Mouse (Mus musculus) small intestine, adult 2 months (tissue): ENCODE data around the gene 2510002D24Rik. TPM values are rescaled to one million over a fixed set of nuclear protein-coding genes. Genes with fewer than 3 reads are reported as not detected.

Experiments used
- H3K27ac ChIP-seq: fragments of 200-500 bp; 2 replicates; pipeline ENCODE4 v1.5.1; 2012; ENCODE audit warnings: low read depth, low read length, control low read depth, inconsistent platforms; ENCODE audit not compliant: insufficient read depth
- H3K27me3 ChIP-seq: fragments of 200-500 bp; 2 replicates; pipeline ENCODE4 v1.6.1; 2012; ENCODE audit warnings: mild to moderate bottlenecking, moderate library complexity, low read length, inconsistent platforms; ENCODE audit not compliant: control insufficient read depth, insufficient read depth
- H3K36me3 ChIP-seq: fragments of 200-500 bp; 2 replicates; pipeline ENCODE4 v1.6.1; 2012; ENCODE audit warnings: mild to moderate bottlenecking, low read length, control low read depth, inconsistent platforms; ENCODE audit not compliant: control insufficient read depth, insufficient read depth
- H3K4me1 ChIP-seq: fragments of 200-500 bp; 2 replicates; pipeline ENCODE4 v1.6.1; 2012; ENCODE audit warnings: low read length, inconsistent platforms, mixed read lengths; ENCODE audit not compliant: control insufficient read depth, insufficient read depth, insufficient read length
- H3K4me3 ChIP-seq: fragments of 200-500 bp; 2 replicates; pipeline ENCODE4 v1.5.1; 2012; ENCODE audit warnings: low read depth, mild to moderate bottlenecking, control low read depth, inconsistent platforms, low read length, moderate library complexity
- CTCF ChIP-seq: fragments of 200-500 bp; IDR thresholded peaks from 2 replicates; pipeline ENCODE4 v1.5.1; 2012; ENCODE audit warnings: low read depth, mild to moderate bottlenecking, control low read depth, inconsistent platforms, low read length, moderate library complexity, mixed read lengths; ENCODE audit not compliant: insufficient replicate concordance, insufficient read length; ENCODE audit errors: extremely low read depth
- POLR2A ChIP-seq: fragments of 200-500 bp; IDR thresholded peaks from 2 replicates; pipeline ENCODE4 v1.6.1; 2012; ENCODE audit warnings: low read depth, mild to moderate bottlenecking, control low read depth, inconsistent platforms, low read length, moderate library complexity
- WGBS: fragments of 180-500 bp; shearing (Covaris S2); methylation state at CpG from one replicate; pipeline ENCODE4 v1.1.7; 2018; 5-methylcytosine and 5-hydroxymethylcytosine counted together
- polyA plus RNA-seq: library from polyadenylated mRNA; depleted of rRNA; stranded (reverse); fragments of >200 nt; gene quantifications from 2 replicates; pipeline ENCODE4 v1.2.3, GENCODE M21; 2012; rRNA removed

The 2510002D24Rik gene
- 33.6 and 49.8 TPM in 2 replicates for polyA plus RNA-seq

GRCm38 (mm10) chr16:18836468-18837208 is at the start of gene 2510002D24Rik, which contains the start of gene Gm28539:
Gene 2510002D24Rik, plus strand, starts transcription at chr16:18836578.
Gene Gm28539, plus strand, starts transcription at chr16:18836584.
- H3K36me3 ChIP-seq, result peaks cover 18% of the 10 kb centered on the region
- H3K27me3 ChIP-seq, result no peaks in the 10 kb centered on the region
- peaks cover 3% of the 10 kb centered on the region; the same call in 1 of the 2 replicates for H3K4me1 ChIP-seq
- H3K4me3 ChIP-seq, result peak within 1 kb of the TSS; percentile 93
- WGBS, result 1% methylated on average over 46 of the region's 46 CpGs
- TF ChIP-seq POLR2A (peak; percentile 72; the same call in 1 of the 2 replicates), CTCF (no peak)
- H3K27ac ChIP-seq, result peak within 1 kb of the TSS; percentile 35; the same call in 1 of the 2 replicates

- H3K36me3 ChIP-seq, result peaks cover 5% of the 10 kb centered on the region
- TF ChIP-seq POLR2A (no peak), CTCF (no peak)
Observed at GRCm38 (mm10) chr16:18786652-18787051, 49.7 kb upstream of the 2510002D24Rik start.

GRCm38 (mm10) chr16:18788627-18789406 is 47.6 kb upstream of the 2510002D24Rik start:
- no peak overlapping the region for H3K4me3 ChIP-seq
- 85% methylated on average over 10 of the region's 10 CpGs for WGBS
- TF ChIP-seq POLR2A (no peak), CTCF (no peak)
- peaks cover 7% of the 10 kb centered on the region for H3K36me3 ChIP-seq
- H3K4me1 ChIP-seq, result no peaks in the 10 kb centered on the region
- no peaks in the 10 kb centered on the region for H3K27me3 ChIP-seq
- H3K27ac ChIP-seq, result no peak overlapping the region

More at GRCm38 (mm10) chr16:18786652-18787051, 49.7 kb upstream of the 2510002D24Rik start:
- H3K27me3 ChIP-seq, result no peaks in the 10 kb centered on the region
- no peaks in the 10 kb centered on the region for H3K4me1 ChIP-seq
- 92% methylated on average over 10 of the region's 10 CpGs for WGBS
- no peak overlapping the region for H3K27ac ChIP-seq
- H3K4me3 ChIP-seq, result no peak overlapping the region

GRCm38 (mm10) chr16:18795223-18795899 is 41.0 kb upstream of the 2510002D24Rik start:
- Histone ChIP-seq H3K4me3 (no peak overlapping the region), H3K4me1 (no peaks in the 10 kb centered on the region), H3K27ac (no peak overlapping the region), H3K36me3 (peaks cover 12% of the 10 kb centered on the region), H3K27me3 (no peaks in the 10 kb centered on the region)
- TF ChIP-seq POLR2A, result no peak
- no peak for TF ChIP-seq CTCF
- WGBS, result 89% methylated on average over 11 of the region's 11 CpGs

- H3K4me3 ChIP-seq, result no peak overlapping the region
- H3K4me1 ChIP-seq, result no peaks in the 10 kb centered on the region
- H3K27me3 ChIP-seq, result no peaks in the 10 kb centered on the region
- no peak overlapping the region for H3K27ac ChIP-seq
- H3K36me3 ChIP-seq, result peaks cover 14% of the 10 kb centered on the region
- TF ChIP-seq CTCF (no peak), POLR2A (no peak)
- WGBS, result 79% methylated on average over 7 of the region's 7 CpGs
Observed at GRCm38 (mm10) chr16:18796645-18797044, 39.7 kb upstream of the 2510002D24Rik start.

GRCm38 (mm10) chr16:18798151-18798550 is 38.2 kb upstream of the 2510002D24Rik start:
- Histone ChIP-seq H3K4me1 (no peaks in the 10 kb centered on the region), H3K36me3 (peaks cover 14% of the 10 kb centered on the region), H3K4me3 (no peak overlapping the region), H3K27ac (no peak overlapping the region), H3K27me3 (no peaks in the 10 kb centered on the region)
- 90% methylated on average over 5 of the region's 5 CpGs for WGBS
- no peak for TF ChIP-seq CTCF
- TF ChIP-seq POLR2A, result no peak
